Mouse (Mus musculus) layer of hippocampus, adult 2 months (tissue): ENCODE data around the gene Fkbp3. TPM values are rescaled to one million over a fixed set of nuclear protein-coding genes. Genes with fewer than 3 reads are reported as not detected.
"Not testable (repeated sequence)": the region's sequence is repeated elsewhere in the genome, so short reads cannot be mapped to it uniquely, and the experiment has no call there.

Source experiments
- DNase-seq, 2 experiments: peaks; one replicate each; pipeline ENCODE4 v3.0.0; 2022; ENCODE audit warnings: low spot score in 2 of 2
- H3K27ac ChIP-seq: fragments of 200-600 bp; 2 replicates; pipeline ENCODE4 v1.8.1; 2022
- H3K4me3 ChIP-seq: fragments of 200-600 bp; 2 replicates; pipeline ENCODE4 v1.8.1; 2022; ENCODE audit warnings: mild to moderate bottlenecking
- CTCF ChIP-seq: fragments of 200-600 bp; conservative IDR thresholded peaks from 2 replicates; pipeline ENCODE4 v1.8.1; 2022; ENCODE audit warnings: antibody characterized with exemption, mild to moderate bottlenecking, moderate library complexity
- long read RNA-seq, 2 experiments: library from polyadenylated mRNA; stranded (forward); transcript quantifications; one replicate each; pipeline ENCODE4 v2.0.0; 2021; ENCODE audit warnings: borderline mapping rate in 2 of 2
- total RNA-seq, 2 experiments: library from RNA; stranded (reverse); gene quantifications; 2 replicates each; pipeline ENCODE4 v1.2.3; 2021

The Fkbp3 gene
- 100 to 1,000 TPM; 150 to 156 TPM for total RNA-seq
- long read RNA-seq, experiment 1, transcript Fkbp3-201 (7 exons, 1,022 nt) = major isoform, 133 of 137 reads
- long read RNA-seq, experiment 1, partial matches to known transcripts = 0 of 137 reads
- long read RNA-seq, experiment 1, other reads (novel, unspliced or antisense) = 4 of 137 reads
- long read RNA-seq, experiment 2, transcript Fkbp3-201 (7 exons, 1,022 nt) = major isoform, 196 of 210 reads
- long read RNA-seq, experiment 2, partial matches to known transcripts = 1 of 210 reads
- long read RNA-seq, experiment 2, other reads (novel, unspliced or antisense) = 10 of 210 reads

DNA sequence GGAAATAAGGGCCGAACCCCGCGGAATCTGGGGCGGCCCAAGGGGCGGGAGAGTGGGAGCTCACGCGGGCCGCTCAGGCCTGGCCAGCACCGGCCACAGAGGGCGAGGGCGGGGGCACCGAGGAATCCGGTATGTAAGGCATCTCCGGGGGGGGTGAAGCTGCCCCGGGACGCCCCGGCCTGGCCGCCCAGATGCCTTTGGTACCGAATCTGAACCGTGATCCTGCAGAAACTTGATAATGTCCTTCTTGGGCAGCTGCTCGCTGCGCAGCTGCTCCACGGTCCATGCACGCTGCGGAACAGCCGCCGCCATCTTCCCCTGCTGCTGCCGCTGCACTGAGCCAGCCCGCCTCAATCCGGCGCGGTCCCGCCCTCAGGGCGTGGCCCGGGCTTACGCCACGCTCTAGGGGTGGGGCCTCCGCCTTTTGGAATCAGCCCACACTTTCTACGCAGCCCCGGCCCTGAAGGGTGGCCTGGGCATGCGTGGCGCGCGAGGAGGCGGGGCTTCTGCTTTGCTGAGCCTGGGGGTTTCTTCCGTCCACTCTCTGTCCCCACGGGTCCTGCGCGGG lies at the start of gene Fkbp3:
Fkbp3 (minus strand) TSS at position 397 of the 568 bp plus-strand sequence.
- H3K4me3 ChIP-seq = peak within 1 kb of the TSS; percentile 78
- H3K27ac ChIP-seq = peak within 1 kb of the TSS; percentile 99
- TF ChIP-seq CTCF = no peak
- peak; percentile 97 to 98 for DNase-seq

- Histone ChIP-seq H3K4me3 (no peak overlapping the region), H3K27ac (no peak overlapping the region)
- no peak for TF ChIP-seq CTCF
- no peak for DNase-seq
These were observed 45.6 kb upstream of the Fkbp3 start for GRCm38 (mm10) chr12:65119451-65119850.

DNA sequence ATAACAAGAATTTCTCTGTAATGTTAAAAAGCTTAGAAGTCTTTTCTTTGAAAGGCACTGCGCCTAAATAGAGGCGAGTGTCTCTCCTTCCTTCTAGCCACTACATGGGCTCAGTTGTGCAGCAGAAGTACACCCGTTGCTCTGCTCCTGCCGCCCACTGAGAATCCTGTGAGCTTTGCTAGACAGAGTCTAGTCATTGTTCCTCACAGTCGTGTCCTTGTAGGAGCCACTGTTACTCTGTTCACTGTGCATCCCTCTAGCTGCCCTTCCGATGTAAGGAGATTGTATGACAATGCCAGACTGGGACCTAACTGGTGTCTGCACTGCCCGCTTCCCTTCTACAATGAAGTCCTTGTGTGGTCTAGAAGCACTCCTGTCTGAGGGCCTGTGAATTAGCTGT lies 45.2 kb upstream of the Fkbp3 start:
- no peak for DNase-seq
- no peak for TF ChIP-seq CTCF
- Histone ChIP-seq H3K4me3 (no peak overlapping the region), H3K27ac (no peak overlapping the region)

- not testable (repeated sequence) for DNase-seq, H3K4me3 ChIP-seq, H3K27ac ChIP-seq
These were observed 41.2 kb upstream of the Fkbp3 start for GRCm38 (mm10) chr12:65114978-65115377.

GRCm38 (mm10) chr12:65113925-65114324 lies 40.1 kb upstream of the Fkbp3 start:
- H3K4me3 ChIP-seq = no peak overlapping the region
- TF ChIP-seq CTCF = no peak
- H3K27ac ChIP-seq = no peak overlapping the region
- DNase-seq = no peak

DNA sequence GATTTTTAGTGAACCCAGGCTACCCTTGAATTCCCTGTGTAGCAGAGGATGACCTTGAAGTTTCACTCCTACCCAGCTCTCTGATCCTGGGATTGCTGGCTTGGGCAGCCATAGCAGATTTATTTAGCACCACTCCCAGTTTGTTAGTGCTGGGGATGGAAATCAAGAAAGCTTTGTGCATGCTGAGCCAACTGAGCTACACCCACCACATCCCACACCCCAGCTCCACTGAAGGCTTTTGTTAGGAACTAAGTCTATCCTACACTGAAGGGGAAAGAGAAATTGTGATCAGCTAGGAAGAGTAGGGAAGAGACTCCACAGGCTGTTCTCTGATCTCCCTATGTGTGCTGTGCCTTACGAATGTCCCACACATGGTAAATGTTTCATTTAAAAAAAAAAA lies 39.0 kb upstream of the Fkbp3 start:
- H3K27ac ChIP-seq = no peak overlapping the region
- TF ChIP-seq CTCF = no peak
- peak in 1 of 2 experiments; percentile 17 for DNase-seq
- no peak overlapping the region for H3K4me3 ChIP-seq

- no peak for TF ChIP-seq CTCF
- Histone ChIP-seq H3K4me3 (no peak overlapping the region), H3K27ac (no peak overlapping the region)
- no peak for DNase-seq
These were observed 37.7 kb upstream of the Fkbp3 start for GRCm38 (mm10) chr12:65111503-65111902.

DNA sequence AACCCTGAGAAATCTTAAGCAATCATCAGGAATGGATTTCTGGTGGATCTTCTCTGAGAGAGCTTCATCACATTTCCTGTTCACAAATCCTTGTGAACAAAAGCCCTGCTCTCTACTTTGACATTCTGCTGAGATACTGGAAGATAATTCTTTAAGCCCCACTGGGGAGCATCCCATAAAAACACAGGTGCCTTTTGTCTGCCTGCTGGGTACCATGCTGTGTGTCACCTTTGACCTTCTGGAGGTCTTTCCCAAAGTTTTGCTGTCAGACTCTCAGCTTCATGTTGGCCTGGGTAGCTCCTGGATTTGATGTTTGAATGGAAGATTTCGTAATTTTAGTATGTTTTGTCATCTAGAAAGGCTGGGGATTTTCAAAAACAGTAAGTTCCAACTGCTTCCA lies 34.9 kb upstream of the Fkbp3 start:
- H3K4me3 ChIP-seq = no peak overlapping the region
- DNase-seq = no peak
- H3K27ac ChIP-seq = no peak overlapping the region
- TF ChIP-seq CTCF = no peak

- Histone ChIP-seq H3K4me3 (no peak overlapping the region), H3K27ac (no peak overlapping the region)
- no peak for DNase-seq
- TF ChIP-seq CTCF = no peak
These were observed 3.1 kb upstream of the Fkbp3 start for GRCm38 (mm10) chr12:65076906-65077305.

DNA sequence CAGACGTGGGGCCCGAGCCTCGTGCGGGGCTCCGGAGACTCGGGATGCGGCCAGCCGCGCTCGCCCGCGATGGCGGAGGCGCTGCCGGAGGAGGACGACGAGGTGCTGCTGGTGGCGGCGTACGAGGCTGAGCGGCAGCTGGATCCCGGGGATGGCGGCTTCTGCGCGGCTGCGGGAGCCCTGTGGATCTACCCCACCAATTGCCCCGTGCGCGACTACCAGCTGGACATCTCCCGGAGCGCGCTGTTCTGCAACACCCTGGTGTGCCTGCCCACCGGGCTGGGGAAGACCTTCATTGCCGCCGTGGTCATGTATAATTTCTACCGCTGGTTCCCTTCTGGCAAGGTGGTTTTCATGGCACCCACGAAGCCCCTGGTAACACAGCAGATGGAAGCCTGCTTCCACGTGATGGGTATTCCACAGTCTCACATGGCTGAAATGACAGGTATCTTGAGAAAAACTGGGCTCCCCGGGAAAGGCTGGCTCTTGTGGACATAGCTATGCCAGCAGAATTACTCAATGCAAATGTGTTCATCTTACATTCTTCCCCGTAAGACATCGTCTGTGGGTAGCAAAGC lies 2.0 kb upstream of the Fkbp3 start:
- DNase-seq = peak in 1 of 2 experiments; percentile 10
- Histone ChIP-seq H3K4me3 (peak overlapping the region; percentile 78), H3K27ac (peak overlapping the region; percentile 99)
- TF ChIP-seq CTCF = no peak

GRCm38 (mm10) chr12:65075085-65075732 lies 1.4 kb upstream of the Fkbp3 start, which contains the start of gene Fancm:
Gene Fancm, plus strand, starts transcription at chr12:65075603.
- peak within 1 kb of the TSS; percentile 99 for H3K27ac ChIP-seq
- peak within 1 kb of the TSS; percentile 78 for H3K4me3 ChIP-seq
- peak; percentile 91 for DNase-seq
- no peak for TF ChIP-seq CTCF

DNA sequence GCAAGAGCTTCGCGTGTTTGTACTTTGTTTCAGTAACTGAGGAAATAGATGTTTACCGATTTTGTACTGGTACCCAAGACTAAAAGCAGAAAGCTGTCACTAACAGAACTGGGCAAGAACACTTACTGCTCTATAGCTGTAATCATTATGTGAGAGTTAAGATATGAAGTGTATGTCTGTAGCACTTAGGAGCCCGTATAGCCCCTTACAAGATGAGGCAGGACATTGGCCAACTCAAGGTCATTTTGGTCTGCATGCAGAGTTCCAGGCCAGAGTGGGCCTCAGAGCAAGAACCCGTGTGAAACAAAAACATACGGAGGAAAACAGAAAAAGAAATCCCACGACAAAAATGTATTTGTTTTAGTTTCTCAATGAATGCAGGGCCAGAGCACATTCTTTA lies 844 bp upstream of the Fkbp3 start:
- TF ChIP-seq CTCF = no peak
- DNase-seq = no peak
- peak overlapping the region; percentile 78 for H3K4me3 ChIP-seq
- peak overlapping the region; percentile 99 for H3K27ac ChIP-seq

GRCm38 (mm10) chr12:65072911-65073610 lies 746 bp downstream of the Fkbp3 start:
- TF ChIP-seq CTCF = no peak
- peak overlapping the region; percentile 78 for H3K4me3 ChIP-seq
- no peak for DNase-seq
- peak overlapping the region; percentile 99 for H3K27ac ChIP-seq
